Mouse (Mus musculus) frontal cortex, postnatal 10 days (tissue): ENCODE data around the gene Ppara.

ENCODE experiments used
- DNase-seq, 2 experiments: peaks; one replicate each; pipeline ENCODE4 v3.0.0; 2022; ENCODE audit warnings: low spot score in 2 of 2, mixed read lengths in 1 of 2

The Ppara gene

GRCm38 (mm10) chr15:85734571-85735033, at the start of gene Ppara:
Gene Ppara, plus strand, starts transcription at chr15:85734983.
- no peak for DNase-seq

GRCm38 (mm10) chr15:85686641-85687395, 48.0 kb upstream of the Ppara start:
- peak; percentile 70 to 76 for DNase-seq

DNA sequence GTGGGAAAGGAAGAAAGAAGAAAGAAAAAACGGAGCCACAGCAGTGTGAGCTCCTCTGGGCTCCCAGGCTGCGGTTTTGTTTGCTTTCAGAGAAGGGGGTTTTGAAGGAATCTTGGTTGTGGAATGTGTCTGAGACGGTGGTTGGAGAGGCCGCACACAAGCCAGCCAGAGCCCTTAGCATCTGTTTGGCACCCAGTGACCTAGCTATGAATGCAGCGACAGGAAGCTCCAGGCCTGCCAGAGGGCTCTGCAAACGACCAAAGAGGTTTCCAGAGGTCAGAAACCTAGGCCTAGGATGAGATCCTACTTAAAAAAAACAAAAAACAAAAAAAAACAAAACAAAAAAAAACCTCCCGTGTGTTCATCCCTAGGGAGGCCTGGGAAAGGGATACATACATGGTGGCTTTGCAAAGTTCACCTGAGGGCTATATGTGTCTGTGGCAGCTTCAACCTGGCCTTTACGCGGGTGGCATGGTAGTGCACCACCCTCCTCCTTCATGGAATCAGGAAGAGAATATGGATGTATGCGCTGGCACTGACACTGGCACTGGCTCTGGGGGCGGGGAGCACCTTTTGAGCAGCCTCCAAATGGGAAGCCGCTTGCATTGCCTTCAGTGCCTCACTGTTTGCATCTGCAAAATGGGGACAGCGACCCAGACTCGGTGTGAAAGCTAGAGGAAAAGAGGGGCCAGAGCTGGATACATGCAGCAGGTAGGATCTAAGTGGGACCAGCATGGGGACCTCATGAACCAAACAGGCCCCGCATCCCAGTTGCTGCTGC, 47.0 kb upstream of the Ppara start:
- DNase-seq = no peak

- DNase-seq = no peak
These were observed 46.0 kb upstream of the Ppara start for GRCm38 (mm10) chr15:85688734-85689133.

DNA sequence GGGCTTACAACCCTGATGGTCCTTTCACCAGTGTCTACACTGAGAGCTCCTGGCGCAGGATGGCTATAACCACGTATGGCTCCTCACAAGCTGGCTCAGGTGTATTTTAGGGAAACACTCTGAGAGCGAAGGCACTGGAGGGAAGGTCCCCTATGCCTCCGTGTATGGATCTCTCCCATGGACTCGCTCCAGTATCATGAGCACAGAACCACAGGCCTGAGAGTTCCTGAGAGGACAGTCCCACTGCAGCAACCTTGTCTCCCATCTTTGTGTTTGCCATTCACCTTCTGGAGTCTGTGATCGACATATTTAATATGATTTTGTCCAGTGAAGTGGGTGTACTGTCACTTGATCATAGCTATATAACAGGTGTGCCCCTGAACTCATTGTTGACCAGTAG, 45.3 kb upstream of the Ppara start:
- DNase-seq = no peak

DNA sequence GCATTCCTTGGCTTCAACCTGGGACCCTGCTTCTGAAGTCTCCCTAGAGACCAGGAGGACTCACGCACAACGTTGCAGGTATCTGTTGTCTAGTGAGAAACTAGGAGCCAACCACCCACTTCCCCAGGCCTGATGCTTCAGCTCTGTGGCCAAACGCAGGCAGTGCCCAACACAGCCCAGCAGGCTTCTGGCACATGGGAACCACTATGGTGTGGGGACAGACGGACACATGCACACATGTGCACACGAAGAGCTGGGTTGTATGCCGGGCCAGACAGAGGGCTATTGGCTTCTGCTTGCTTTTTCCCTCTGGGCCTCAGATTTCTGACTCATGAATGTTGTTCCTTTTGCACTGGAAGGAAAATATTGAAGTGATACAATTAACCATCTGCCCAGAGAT, 44.7 kb upstream of the Ppara start:
- DNase-seq = no peak

- DNase-seq = no peak
These were observed 43.9 kb upstream of the Ppara start for GRCm38 (mm10) chr15:85690875-85691274.

DNA sequence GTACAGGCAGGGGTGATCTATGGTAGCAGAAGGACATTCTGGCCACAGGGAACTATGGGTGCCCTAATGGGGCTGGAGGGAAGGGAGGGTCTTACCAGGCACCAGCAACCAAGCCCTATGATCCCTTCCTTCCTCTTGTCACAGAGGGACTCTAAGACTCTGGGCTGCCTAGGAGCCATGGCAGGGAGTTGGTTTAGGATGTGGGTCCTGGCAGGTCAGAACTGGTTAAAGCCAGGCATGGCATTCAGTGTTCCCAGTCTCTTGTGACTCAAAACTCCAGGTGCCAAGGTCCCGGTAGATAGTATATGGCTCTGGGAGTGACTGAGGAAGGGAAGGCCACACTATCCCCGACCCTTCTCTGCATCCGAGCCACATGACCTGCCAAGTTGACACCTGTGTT, 41.7 kb upstream of the Ppara start:
- DNase-seq = no peak

- DNase-seq = no peak
These were observed 41.0 kb upstream of the Ppara start for GRCm38 (mm10) chr15:85693819-85694218.

DNA sequence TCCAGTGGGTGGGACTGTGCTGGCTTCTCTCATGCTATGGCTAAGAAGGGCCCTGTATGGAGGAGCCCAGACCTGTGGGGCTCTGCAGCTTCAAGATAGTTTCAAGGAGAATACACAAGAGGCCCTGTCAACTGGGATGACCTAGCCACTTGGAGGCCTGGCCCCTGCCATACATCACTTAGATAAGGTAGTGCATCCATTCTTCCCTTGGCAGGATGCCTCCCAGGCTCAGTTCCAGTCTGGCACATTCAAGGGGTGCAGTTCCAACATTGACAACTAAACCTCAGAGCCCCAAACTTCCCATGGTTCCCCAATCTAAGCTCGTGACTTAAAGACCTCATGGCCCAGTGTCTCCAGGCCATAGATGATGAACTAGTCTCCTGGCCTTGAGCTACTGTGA, 40.4 kb upstream of the Ppara start:
- no peak for DNase-seq

DNA sequence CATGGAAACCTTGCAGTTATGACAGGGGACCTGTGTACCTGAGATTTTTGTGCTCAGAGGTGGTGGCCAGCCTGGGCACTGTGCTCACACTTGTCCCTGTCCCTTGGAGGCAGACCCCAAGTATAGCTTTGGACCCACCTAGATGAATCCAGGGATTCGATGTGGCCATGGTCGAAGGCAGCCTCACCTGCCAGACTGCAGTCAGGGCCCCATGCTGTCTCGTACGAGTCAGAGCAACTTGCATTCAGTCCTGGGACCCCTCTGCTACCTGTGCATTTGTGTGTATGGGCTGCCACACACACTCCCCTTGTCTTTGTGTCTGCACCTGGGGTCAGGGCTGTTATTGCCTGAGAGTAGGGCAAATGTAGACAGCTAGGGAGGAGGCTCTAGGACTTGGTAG, 39.5 kb upstream of the Ppara start:
- DNase-seq = no peak

DNA sequence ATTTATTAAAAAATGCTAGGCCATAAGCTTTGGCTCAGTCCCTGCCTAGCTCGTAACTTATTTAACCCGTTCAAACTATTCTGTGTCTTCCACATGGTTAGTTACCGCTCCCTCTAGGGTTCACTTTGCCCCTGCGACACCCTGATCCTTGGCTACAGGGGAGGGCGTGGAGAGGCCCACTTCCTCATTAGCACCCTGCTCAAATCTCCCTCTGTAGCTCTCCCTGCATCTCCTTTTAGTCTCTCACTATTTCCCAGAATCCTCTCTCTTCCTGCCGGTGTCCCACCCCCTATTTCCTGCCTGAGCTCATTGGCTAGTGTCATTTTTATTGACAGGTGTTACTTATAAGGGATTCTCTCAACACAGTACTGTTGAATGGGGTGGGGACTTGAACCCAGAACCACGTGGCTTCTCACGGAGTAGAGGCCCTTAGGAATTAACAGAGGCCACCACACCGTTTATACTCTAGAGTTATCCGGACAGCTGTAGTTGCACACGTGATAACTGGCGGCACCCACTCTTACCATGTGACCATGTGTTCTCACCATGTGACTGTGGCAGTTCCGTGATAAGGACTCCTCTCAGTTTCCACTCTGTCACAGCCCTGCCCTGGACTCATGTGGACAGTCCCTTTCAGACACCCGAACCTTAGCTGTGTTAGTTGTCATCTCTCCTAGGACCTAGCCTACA, 36.3 kb upstream of the Ppara start:
- no peak for DNase-seq

- no peak for DNase-seq
These were observed 35.3 kb upstream of the Ppara start for GRCm38 (mm10) chr15:85699452-85699851.

DNA sequence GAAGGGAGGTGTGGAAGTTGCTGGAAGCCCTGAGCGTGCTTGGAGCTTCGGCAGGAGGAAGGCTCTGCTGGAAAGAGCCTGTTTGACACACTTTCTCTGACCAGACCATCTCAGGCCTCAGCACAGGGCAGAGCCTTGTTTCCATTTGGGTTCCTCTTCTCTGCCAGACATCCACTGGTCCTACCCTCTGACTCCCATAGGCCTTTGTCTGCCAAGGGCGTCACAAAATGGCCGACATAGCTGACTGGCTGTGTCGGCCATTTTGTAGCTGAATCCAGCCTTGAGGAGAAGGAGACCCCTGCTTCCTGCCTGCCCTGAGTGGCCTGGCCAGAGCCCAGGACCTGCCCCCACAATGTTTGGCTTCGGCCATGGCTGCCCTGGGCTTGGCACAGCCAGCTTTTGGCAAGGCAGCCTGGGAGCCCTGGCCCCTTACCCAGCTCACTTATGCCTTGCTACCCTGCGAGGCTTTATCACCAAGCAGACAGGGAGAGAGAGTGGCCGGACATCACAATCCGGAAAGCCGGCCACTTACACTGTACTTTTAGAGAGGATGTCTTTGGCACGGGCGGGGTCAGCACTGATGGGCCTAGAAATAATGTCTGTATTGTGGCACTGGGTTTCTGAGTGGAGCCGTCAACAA, 34.8 kb upstream of the Ppara start:
- peak in 1 of 2 experiments; percentile 64 for DNase-seq

DNA sequence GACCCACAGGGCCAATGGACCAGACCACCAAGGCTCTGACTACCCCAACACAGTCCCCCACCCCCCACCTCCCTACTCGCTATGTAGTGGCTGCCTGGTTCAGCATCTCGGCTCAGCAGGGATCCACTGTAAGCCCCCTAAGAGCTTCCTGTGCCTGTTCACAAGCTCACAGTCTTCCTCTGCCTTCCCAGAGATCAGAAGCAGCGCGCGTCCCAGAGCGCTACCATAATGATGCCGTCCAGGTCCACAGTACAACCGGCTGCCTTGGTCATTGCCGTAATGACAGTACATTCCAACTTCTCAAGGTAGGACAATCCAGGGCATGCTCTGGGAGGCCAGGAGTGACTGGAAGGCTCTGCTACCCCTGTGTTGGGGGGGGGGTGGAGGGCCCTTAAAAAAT, 34.1 kb upstream of the Ppara start:
- DNase-seq = no peak

- no peak for DNase-seq
These were observed 33.5 kb upstream of the Ppara start for GRCm38 (mm10) chr15:85701128-85701930.

DNA sequence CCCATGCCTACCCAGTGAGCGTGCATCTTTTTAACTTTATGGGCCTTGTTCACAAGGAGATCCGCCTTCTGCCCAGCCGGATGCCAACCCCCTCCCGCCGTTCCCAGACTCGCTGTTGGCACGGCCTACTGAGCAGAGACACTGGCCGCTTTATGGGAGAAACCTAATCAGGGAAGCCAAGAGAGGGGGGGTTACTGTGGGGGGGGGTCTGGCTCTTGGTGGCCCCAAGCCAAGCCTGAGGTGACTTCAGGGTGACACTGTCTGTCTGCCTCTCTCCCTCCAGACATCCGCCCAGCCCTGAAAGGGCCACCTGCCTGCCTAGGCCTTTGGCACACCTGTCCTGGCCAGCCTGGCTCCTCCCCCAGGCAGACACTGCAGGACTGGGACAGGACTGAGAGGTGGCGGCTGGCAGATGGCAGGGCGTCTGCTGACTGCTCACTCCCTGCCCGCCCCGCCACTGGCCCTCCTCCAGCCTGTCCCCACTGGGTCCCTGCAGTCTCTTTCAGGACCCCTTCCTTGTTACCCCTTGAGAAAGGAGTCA, 32.3 kb upstream of the Ppara start:
- DNase-seq = peak; percentile 67 to 80

DNA sequence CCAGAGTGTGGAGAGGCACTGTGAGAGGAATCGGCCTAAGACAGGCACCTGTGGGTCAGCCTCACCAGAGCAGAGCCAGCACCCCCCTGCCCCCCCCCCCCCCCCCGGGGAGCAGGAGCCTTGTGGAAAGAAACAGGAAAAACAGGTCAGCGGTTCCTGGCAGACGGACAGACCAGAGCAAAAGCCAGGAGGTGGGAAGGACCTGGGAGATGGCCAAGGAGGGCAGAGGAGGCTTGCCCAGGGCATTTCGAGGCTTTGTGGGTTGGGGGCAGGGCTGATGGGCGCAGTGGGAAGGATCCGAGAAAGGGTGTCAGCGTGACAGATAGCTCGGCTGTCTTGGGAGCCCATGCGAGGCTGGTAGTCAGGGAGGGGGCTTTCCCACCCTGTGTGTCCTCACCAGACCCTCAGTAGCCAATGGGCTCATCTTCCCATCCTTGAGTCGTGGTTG, 31.6 kb upstream of the Ppara start:
- DNase-seq = peak in 1 of 2 experiments; percentile 65

DNA sequence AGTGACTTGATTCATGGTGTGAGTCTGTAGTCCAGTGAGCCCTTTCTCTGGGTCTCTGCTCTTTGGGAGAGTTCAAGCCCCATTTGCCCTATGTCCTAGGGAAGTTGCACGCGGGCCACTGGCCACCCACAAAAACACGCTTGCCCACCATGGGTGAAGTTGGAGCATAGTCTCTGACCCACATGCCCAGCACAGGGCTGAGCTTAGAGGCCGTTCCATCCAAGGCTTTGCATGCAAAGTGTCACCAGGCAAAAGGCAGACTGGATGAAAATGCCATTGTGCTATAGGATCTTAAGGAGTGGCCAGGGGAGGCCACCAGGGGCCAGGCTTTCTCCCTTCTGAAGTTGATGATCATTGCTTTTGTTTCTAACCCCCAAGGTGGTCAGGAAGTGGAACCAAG, 30.9 kb upstream of the Ppara start:
- no peak for DNase-seq

DNA sequence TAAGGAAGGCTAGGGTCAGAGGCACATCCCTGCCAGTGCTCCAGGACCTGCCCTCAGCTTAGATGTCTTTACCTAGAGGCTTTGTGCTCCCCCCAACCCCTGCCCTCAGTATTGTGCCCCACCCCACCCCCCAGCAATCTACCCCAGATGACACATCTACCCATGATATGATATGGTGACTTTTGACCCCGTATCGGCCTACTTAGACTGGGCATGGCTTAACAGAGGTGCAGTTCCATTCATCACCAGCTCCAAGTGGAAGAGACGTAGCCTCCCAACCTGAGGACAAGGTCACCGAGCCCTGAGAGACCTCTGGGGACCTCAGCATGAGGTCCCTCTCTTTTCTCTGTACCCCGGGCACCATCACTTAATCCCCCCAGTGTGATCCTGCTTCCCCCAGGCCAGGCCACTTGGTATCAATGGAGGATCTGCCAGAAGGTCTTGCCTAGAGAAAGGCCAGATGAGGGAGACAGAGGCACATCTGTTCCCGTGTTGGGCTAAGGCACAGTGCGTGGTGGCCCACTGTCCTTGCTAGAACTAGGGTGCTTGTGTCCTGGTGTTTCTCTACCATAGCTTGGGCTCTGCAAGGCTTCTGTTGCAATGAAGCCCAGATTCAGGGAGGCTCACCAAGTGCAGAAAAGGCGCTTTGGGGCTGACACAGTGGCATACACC, 30.3 kb upstream of the Ppara start:
- DNase-seq = no peak
